Mouse (Mus musculus) c-Kit-negative CD71-positive TER-119-positive erythroid progenitor cells, embryonic 14.5 days (primary cell): ENCODE measurements around the gene Fam189a1.

Source experiments
- DNase-seq: peaks from one replicate; pipeline ENCODE4 v3.0.0-alpha.2; 2013; ENCODE audit warnings: low read depth, low spot score

The Fam189a1 gene

DNA sequence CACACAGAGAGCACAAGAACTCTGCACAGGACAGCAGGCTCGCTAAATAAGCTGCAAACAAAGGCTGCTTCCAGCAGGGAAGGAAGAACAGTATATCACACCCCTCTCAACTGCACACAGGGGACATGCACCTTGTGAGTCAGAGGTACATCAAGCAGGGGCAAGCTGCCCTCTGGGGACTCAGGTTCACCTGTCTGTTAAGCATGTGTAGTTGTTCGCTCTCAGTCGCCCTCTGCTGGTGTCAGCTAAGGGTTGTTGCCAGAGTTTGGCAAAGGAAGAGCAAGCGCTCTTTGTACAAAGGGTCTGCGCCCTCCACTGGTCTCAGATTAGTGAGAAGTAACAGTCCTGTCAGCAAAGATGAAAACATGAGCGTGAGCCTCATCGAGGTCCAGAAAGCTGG lies 426.6 kb downstream of the Fam189a1 start:
- DNase-seq = no peak

DNA sequence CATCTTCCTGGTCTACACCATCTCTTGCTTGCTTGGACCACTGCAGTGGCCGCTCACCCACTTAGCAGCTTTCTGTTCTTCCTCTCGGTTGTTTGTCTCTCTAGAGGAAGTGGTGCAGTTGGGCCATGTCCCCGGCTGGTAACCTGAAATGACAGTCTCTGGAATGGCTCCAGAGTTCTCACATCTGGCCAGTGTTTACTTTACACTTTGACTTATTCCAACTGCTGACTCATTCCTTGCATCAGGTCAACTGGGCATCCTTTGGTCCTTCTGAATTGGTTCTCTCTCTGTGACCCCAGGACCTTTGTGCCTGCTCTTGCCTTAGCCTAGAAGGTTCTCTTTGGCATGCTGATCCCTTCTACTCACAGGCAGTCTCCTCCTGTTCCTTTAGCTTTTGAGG lies 427.6 kb downstream of the Fam189a1 start:
- DNase-seq = no peak

DNA sequence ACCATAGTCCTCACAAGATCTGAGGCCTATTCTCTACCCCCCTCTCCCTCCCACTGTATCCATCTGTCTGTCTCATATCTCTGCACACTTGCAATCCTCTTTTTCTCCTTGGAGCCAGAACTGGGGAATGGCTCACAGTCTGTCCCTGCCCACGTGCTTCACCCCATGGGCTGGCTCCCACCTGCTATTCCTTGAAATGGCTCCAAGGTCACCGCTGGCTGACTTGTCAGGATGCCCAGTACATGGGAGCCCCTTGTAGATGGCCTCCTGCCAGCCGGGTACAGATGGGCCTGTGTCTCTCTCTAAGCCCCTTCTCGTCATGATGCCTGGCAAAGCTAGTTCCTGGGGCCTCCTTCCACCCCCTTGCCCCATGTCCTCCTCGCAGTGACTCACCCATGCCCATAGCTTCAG lies 428.2 kb downstream of the Fam189a1 start:
- DNase-seq = no peak

DNA sequence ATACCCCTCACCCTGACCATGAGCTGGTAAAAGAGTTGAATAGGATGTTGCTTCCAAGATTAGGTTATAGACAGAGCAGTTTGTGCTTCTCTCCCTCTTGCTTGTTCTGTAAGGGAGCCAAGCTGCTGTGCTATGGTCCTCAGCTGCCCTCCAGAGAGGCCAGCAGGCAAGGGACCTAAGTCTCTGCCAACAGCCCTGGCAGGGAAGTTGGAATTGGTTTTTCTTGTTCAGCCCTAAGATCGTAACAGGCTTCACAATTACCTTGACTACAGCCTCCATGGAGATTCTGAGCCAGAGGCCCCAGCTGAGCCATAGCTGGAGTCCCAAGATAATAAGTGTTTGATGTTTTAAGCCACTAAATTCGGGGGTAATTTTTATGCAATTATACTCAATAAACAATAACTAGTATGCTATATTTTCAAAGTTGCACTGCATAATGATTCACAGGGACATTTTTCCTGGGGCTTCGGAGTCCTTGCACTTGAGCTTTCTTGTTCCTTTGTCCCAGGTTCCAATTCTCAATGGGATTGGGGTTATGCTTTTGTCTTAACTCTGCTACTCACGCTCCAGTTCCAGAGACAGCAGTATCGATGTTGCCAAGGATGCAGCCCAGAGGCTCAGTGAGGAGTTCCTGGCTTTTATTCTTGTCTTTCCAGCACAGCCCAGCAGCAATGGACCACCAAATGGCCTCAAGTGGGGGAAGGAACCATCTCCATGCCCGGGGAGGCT lies 430.2 kb downstream of the Fam189a1 start:
- DNase-seq = no peak

DNA sequence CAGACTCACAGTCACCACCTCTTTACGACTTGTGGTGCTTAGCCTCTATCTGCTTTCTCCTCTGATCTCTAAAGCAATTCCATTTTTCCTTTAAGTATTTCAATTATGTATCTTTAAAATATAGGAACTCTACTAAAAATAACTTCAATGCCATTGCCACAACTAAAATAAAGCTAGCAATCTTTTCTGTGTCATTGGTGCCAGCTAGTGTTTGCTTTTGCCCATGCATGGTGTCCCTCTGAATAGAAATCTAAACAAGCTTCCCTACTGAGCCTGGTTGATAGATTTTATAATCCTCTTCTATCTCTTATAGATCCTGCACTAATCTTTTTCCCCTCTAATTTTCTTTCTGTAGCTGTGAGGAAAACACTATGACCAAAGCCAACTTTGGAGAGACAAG lies 432.0 kb downstream of the Fam189a1 start:
- no peak for DNase-seq

DNA sequence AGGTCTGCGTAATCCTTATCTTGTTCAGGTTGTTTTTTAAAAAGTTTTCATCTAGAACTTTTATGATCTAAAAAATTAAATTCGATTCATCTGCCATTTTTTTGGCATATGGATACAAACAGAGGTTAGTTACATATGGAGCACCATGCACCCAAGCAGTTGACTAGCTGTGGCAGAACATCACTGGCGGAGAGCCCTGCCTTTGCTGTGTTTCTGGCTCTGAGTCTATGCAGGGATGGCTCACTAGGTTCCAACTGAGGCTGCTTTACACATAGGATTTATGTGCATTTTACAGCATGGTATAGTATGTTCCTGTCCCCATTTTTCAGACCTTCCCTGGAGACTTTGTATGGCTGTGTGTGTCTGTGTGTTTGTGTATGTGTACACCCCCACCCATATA lies 433.1 kb downstream of the Fam189a1 start:
- no peak for DNase-seq

DNA sequence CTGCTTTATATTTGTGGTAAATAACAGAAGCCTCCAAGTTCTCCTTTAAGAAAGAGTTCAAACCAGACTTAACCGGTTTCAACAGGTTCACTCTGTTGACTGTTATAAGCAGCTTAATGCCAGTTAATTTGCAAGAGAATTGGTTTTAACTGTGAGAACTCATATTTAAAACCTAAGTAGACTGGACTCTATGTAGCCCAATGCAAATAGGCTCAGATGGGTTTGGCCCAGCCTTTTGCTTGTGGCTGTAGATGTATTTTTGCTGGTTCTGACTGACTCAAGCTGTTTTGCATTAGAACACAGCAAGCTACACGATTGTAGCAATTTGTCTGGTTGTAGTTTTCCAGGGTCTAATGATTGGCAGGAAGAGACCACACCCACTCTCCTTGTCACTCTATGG lies 440.1 kb downstream of the Fam189a1 start:
- DNase-seq = no peak

DNA sequence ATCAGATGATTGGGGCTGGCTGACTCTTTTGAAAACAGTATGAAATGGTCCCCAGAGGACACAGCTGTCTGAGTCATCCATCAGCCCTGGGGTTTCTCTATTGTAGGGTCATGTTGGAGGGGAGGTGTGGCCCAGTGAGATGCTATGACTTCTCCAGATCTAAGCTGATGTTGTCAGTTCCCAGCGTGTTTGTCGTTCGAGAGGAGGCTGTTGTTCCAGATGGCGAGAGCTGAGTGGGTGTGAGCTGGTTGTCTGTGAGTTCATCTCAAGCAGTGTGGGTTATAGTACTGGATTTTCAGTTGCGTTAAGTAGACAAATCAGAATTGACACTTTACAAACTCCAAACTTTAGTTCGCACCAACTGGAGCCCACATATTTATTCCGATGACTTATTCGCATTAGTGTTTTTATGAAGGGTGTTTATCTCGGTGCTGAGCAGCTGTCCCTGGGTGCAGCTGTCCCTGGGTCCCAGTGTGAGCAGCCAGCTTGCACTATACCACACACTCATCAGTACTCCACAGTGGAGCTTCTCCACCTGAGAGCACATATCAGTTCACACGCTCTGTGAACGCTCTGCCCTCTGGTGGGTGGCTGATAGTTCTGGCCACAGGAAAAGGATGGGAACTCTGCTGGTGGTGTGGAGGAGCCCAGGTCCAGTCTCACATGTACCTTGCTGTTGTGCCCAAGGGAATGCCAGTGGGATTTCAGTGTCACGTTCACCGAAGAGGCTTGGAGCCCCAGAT lies 446.7 kb downstream of the Fam189a1 start:
- no peak for DNase-seq

DNA sequence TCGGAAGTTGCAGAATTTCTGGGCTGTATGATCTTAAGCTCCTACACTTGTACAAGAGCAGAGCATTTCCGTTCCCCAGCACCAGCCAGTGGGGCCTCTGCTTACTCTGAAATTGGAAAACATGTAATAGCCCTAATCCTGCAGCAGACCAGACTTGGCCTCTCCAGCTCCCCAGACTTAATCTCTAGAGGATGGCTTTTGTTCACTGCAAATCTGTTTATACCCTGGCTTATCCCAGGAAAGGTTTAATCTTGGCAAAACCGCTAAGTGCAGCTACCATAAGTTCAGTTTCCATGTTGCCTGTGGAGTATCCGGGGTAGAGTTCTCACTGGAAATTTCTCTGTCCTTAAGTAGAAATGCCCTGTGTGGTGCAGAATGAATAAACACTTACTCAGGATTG lies 448.2 kb downstream of the Fam189a1 start:
- DNase-seq = no peak
